Mouse (Mus musculus) thymus, adult 2 months (tissue): ENCODE data around the gene Fam185a. TPM values are rescaled to one million over a fixed set of nuclear protein-coding genes. Genes with fewer than 3 reads are reported as not detected.

Experiments
- DNase-seq: peaks from one replicate; pipeline ENCODE4 v3.0.0; 2021
- H3K27ac ChIP-seq: fragments of 200-500 bp; 2 replicates; pipeline ENCODE4 v1.5.1; 2012; ENCODE audit warnings: low read length, control low read depth; ENCODE audit not compliant: control insufficient read depth, insufficient read depth
- H3K27me3 ChIP-seq: fragments of 200-500 bp; 2 replicates; pipeline ENCODE4 v1.6.1; 2012; ENCODE audit warnings: mild to moderate bottlenecking, low read length, moderate library complexity, mixed read lengths; ENCODE audit not compliant: control insufficient read depth, insufficient read depth
- H3K36me3 ChIP-seq: fragments of 200-500 bp; 2 replicates; pipeline ENCODE4 v1.6.1; 2012; ENCODE audit warnings: mild to moderate bottlenecking, low read length, moderate library complexity; ENCODE audit not compliant: control insufficient read depth, insufficient read depth
- H3K4me1 ChIP-seq: fragments of 200-500 bp; replicated peaks from 2 replicates; pipeline ENCODE4 v1.6.1; 2012; ENCODE audit warnings: low read length; ENCODE audit not compliant: control insufficient read depth, insufficient read depth
- H3K4me3 ChIP-seq: fragments of 200-500 bp; 2 replicates; pipeline ENCODE4 v1.5.1; 2012; ENCODE audit warnings: mild to moderate bottlenecking, low read length, control low read depth, moderate library complexity; ENCODE audit not compliant: control insufficient read depth, insufficient read depth
- CTCF ChIP-seq: fragments of 200-500 bp; IDR thresholded peaks from 2 replicates; pipeline ENCODE4 v1.5.1; 2012; ENCODE audit warnings: mild to moderate bottlenecking, control low read depth, low read length, moderate library complexity, borderline replicate concordance; ENCODE audit not compliant: control insufficient read depth, poor library complexity, insufficient read depth; ENCODE audit errors: extremely low read depth
- POLR2A ChIP-seq: fragments of 200-500 bp; IDR thresholded peaks from 2 replicates; pipeline ENCODE4 v1.6.1; 2012; ENCODE audit warnings: mild to moderate bottlenecking, low read length, control low read depth, moderate library complexity; ENCODE audit not compliant: control insufficient read depth, poor library complexity, insufficient read depth; ENCODE audit errors: extremely low read depth
- WGBS: fragments of 180-500 bp; shearing (Covaris S2); methylation state at CpG from one replicate; pipeline ENCODE4 v1.1.7; 2018; 5-methylcytosine and 5-hydroxymethylcytosine counted together
- polyA plus RNA-seq: library from polyadenylated mRNA; depleted of rRNA; stranded (reverse); fragments of >200 nt; gene quantifications from 2 replicates; pipeline ENCODE4 v1.2.3, GENCODE M21; 2012

Gene Fam185a
- polyA plus RNA-seq, 1 experiment, result 1.7 TPM

DNA sequence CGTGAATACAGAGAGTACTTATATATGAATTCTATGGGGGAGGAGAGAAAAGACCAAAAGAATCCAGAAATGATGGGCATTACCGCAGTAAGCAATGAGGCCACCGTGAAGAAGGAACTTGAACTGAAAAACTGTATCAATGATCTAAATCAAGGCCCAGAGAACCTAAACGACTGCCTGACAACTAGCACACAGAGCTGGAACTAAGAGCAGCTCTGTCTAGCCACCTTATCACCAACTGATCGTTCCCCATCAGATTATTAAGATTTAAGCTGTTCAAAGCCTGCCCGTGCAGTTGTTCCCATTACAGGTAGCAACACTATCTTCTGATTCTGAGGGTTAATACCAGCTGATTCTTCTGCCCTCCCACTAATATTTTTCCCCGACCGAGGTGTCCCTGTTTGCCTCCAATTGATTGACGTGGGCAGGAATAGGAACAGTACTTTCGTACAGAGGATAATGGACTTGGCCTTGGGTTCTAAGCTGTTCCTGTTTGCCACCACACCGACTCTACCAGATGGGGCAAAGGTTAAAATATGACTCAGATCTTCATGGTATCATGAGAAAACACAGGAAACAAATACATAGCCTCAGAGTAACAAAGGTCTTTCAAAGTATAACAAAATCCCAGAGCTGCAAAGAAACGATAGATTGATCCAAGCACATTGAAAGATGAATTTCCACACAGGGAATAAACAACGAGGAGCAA lies 40.4 kb upstream of the Fam185a start:
- 83% methylated on average over 13 of the region's 13 CpGs for WGBS
- no peak for DNase-seq
- H3K4me1 ChIP-seq, result no peaks in the 10 kb centered on the region; the same call in 1 of the 2 replicates
- TF ChIP-seq POLR2A, result no peak
- no peak for TF ChIP-seq CTCF
- no peaks in the 10 kb centered on the region for H3K27me3 ChIP-seq
- H3K4me3 ChIP-seq, result no peak overlapping the region
- no peak overlapping the region for H3K27ac ChIP-seq
- no peaks in the 10 kb centered on the region for H3K36me3 ChIP-seq

DNA sequence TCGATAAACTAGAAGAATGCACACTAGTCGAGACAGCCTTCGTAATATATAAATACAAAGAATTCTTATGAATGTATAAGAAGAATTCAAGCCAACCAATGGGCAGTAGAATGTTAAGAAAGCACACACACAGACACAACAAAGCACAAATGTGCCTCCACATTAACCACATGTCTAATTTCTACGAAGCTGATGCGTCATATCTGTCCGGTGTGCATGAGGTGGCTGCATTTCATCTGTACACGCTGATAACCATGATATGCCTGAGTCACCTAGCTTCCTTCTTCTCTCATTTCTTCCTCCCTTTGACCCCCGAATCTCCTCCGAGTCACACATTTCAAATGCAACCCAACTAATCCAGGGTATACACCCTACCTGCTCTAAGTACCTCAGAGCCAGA lies 39.8 kb upstream of the Fam185a start:
- no peak for DNase-seq
- H3K27ac ChIP-seq, result no peak overlapping the region
- no peaks in the 10 kb centered on the region; the same call in 1 of the 2 replicates for H3K4me1 ChIP-seq
- H3K27me3 ChIP-seq, result no peaks in the 10 kb centered on the region
- WGBS, result 62% methylated on average over 9 of the region's 9 CpGs
- H3K36me3 ChIP-seq, result no peaks in the 10 kb centered on the region
- H3K4me3 ChIP-seq, result no peak overlapping the region
- TF ChIP-seq POLR2A (no peak), CTCF (no peak)

DNA sequence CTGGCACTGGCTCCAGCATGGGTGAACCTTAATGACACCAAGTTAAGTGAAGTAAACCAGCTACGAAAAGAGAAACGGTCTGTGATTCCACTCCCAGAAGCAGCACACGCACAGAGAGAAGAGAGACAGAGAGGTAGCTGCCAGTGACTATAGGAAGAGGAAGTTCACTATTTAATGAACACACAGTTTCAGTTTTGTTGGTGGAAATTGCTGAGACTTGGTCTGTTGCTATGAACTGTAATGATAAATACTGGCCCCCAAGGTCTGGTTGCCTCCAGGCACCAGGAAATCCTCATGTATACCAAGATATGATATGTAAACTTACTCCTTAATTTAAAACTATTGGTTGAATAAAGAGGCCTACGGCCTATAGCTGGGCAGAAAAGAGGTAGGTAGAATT lies 38.3 kb upstream of the Fam185a start:
- no peak for DNase-seq
- no peak overlapping the region for H3K4me3 ChIP-seq
- H3K36me3 ChIP-seq, result no peaks in the 10 kb centered on the region
- no peaks in the 10 kb centered on the region; the same call in 1 of the 2 replicates for H3K4me1 ChIP-seq
- no peak overlapping the region for H3K27ac ChIP-seq
- 59% methylated on average over 4 of the region's 4 CpGs for WGBS
- TF ChIP-seq CTCF, result no peak
- no peak for TF ChIP-seq POLR2A
- H3K27me3 ChIP-seq, result no peaks in the 10 kb centered on the region

DNA sequence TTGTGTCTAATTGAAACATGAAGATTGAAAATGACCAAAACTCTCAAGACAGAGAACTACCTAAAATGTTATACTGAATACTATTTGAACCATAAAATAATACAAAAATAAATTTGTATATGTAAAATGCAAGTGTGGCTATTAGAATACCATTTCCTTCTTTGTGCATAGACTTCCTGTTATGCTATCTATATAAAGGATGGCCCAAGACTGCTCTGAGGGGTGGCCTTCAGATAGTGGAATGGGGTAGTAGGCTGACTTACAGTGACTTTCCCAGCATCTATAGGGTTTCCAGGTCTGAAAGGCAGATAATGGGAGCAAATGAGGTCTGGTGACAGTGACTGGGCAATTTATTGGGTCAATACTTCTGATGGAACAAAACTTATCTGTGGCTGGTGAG lies 37.4 kb upstream of the Fam185a start:
- no peaks in the 10 kb centered on the region for H3K36me3 ChIP-seq
- no peaks in the 10 kb centered on the region; the same call in 1 of the 2 replicates for H3K4me1 ChIP-seq
- no peak overlapping the region for H3K4me3 ChIP-seq
- no peaks in the 10 kb centered on the region for H3K27me3 ChIP-seq
- no peak for DNase-seq
- TF ChIP-seq CTCF (no peak), POLR2A (no peak)
- no peak overlapping the region for H3K27ac ChIP-seq

GRCm38 (mm10) chr5:21388855-21389254 lies 35.9 kb upstream of the Fam185a start:
- Histone ChIP-seq H3K36me3 (no peaks in the 10 kb centered on the region), H3K4me3 (no peak overlapping the region), H3K27ac (no peak overlapping the region), H3K27me3 (no peaks in the 10 kb centered on the region), H3K4me1 (no peaks in the 10 kb centered on the region)
- WGBS, result 96% methylated on average over 4 of the region's 4 CpGs
- TF ChIP-seq CTCF (no peak), POLR2A (no peak)
- DNase-seq, result no peak

GRCm38 (mm10) chr5:21391616-21392384 lies 33.0 kb upstream of the Fam185a start:
- DNase-seq, result no peak
- no peaks in the 10 kb centered on the region for H3K4me1 ChIP-seq
- no peaks in the 10 kb centered on the region for H3K36me3 ChIP-seq
- no peak for TF ChIP-seq POLR2A
- no peak for TF ChIP-seq CTCF
- H3K27ac ChIP-seq, result no peak overlapping the region
- H3K27me3 ChIP-seq, result no peaks in the 10 kb centered on the region
- WGBS, result 73% methylated on average over 13 of the region's 13 CpGs
- H3K4me3 ChIP-seq, result no peak overlapping the region
